Mouse (Mus musculus): ENCODE measurements around the gene Slc35f3.

DNA sequence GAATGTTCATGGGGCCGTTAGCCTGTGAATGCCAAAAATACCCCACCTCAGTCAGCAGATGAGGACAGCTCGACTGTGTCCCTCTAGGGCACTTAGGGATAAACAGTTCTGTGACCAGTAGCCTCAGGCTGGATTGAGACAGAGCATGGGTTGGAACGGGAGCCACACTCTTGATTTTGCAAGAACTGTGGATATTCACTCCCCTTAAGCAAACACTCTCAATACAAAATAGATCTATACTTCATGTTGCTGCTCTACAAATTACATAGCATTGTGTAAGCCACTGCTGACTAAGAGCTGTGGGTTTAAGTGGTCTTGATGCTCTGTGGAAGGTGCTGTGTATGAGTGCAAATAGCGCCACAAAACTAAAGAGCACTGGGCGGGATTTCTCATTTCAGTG is 62.3 kb downstream of the Slc35f3 start:
- TF ChIP-seq CTCF (conservative IDR thresholded peaks at IDR 0.05; ENCODE audit: insufficient read depth, insufficient read length, low read depth, low read length) (no peak), POLR2A (IDR thresholded peaks at IDR 0.05; ENCODE audit: low read depth, low read length) (no peak)
